ENCODE assay signal across 8 mouse cellular contexts in genomic region chr14:118385529-118385932, GRCm38 (mm10).
DNase-seq lines count a peak whose midpoint lies in the region; ATAC-seq lines count a peak whose summit lies in the region.

No protein-coding gene starts in this region.

- H3K27me3 ChIP-seq in midbrain, embryonic 10.5 days (ENCODE audit: low read depth, poor library complexity, severe bottlenecking): peaks cover 1% of the 10 kb centered on the region; the same call in 1 of the 2 replicates
- H3K27me3 ChIP-seq in midbrain, embryonic 14.5 days (ENCODE audit: control insufficient read depth, insufficient read depth, low read length): no peaks in the 10 kb centered on the region
- no peaks in the 10 kb centered on the region for H3K27me3 ChIP-seq in embryonic facial prominence, embryonic 15.5 days
- H3K27me3 ChIP-seq in intestine, embryonic 15.5 days (replicated peaks): no peaks in the 10 kb centered on the region
- H3K27me3 ChIP-seq in neural tube, embryonic 13.5 days: no peaks in the 10 kb centered on the region

- H3K36me3 ChIP-seq in midbrain, embryonic 10.5 days: no peaks in the 10 kb centered on the region
- no peaks in the 10 kb centered on the region for H3K36me3 ChIP-seq in midbrain, embryonic 14.5 days (ENCODE audit: control insufficient read depth, insufficient read depth, low read length)
- H3K36me3 ChIP-seq in embryonic facial prominence, embryonic 15.5 days: no peaks in the 10 kb centered on the region
- no peaks in the 10 kb centered on the region for H3K36me3 ChIP-seq in intestine, embryonic 15.5 days
- no peaks in the 10 kb centered on the region for H3K36me3 ChIP-seq in neural tube, embryonic 13.5 days

- H3K4me1 ChIP-seq in midbrain, embryonic 10.5 days: peaks cover 16% of the 10 kb centered on the region
- no peaks in the 10 kb centered on the region for H3K4me1 ChIP-seq in midbrain, embryonic 14.5 days (ENCODE audit: control insufficient read depth, insufficient read depth, low read length)
- no peaks in the 10 kb centered on the region for H3K4me1 ChIP-seq in embryonic facial prominence, embryonic 15.5 days
- 0 out of 2 replicates have a peak, but pooled peaks cover 3% of the 10 kb centered on the region for H3K4me1 ChIP-seq in intestine, embryonic 15.5 days (replicated peaks)
- H3K4me1 ChIP-seq in neural tube, embryonic 13.5 days (replicated peaks): peaks cover 15% of the 10 kb centered on the region; the same call in 1 of the 2 replicates

- no peaks in the 10 kb centered on the region for H3K9me3 ChIP-seq in midbrain, embryonic 10.5 days (replicated peaks)
- no peaks in the 10 kb centered on the region for H3K9me3 ChIP-seq in midbrain, embryonic 14.5 days (ENCODE audit: control insufficient read depth, low read length)
- H3K9me3 ChIP-seq in embryonic facial prominence, embryonic 15.5 days (replicated peaks): no peaks in the 10 kb centered on the region
- no peaks in the 10 kb centered on the region for H3K9me3 ChIP-seq in intestine, embryonic 15.5 days
- no peaks in the 10 kb centered on the region for H3K9me3 ChIP-seq in neural tube, embryonic 13.5 days

- no peak overlapping the region for H3K4me2 ChIP-seq in midbrain, embryonic 14.5 days (ENCODE audit: low read length)
- H3K4me2 ChIP-seq in embryonic facial prominence, embryonic 15.5 days (replicated peaks): peak overlapping the region; percentile 35
- peak overlapping the region; percentile 45 for H3K4me2 ChIP-seq in intestine, embryonic 15.5 days (replicated peaks)
- H3K4me2 ChIP-seq in neural tube, embryonic 13.5 days: peak overlapping the region; percentile 31

- ATAC-seq in midbrain, embryonic 14.5 days (ENCODE audit: low FRiP score, low TSS enrichment): no peak
- no peak for ATAC-seq in embryonic facial prominence, embryonic 15.5 days (ENCODE audit: insufficient number of reproducible peaks, low FRiP score, low TSS enrichment, low read depth)
- peak; percentile 81 for ATAC-seq in intestine, embryonic 15.5 days
- ATAC-seq in neural tube, embryonic 13.5 days (ENCODE audit: low read depth): no peak; the same call in 1 of the 2 replicates

- no peak for DNase-seq in midbrain, embryonic 10.5 days (ENCODE audit: low spot score)
- no peak for DNase-seq in midbrain, embryonic 14.5 days
- DNase-seq in right cerebral cortex, postnatal 10 days (ENCODE audit: low spot score in 2 of 2): no peak
- no peak for DNase-seq in adrenal gland, postnatal 4 days (ENCODE audit: low spot score in 2 of 2)
- no peak for DNase-seq in adrenal gland, adult 18-20 months (ENCODE audit: low spot score in 2 of 2)

- H3K9ac ChIP-seq in midbrain, embryonic 14.5 days (replicated peaks; ENCODE audit: low read length): no peak overlapping the region
- H3K9ac ChIP-seq in embryonic facial prominence, embryonic 15.5 days: no peak overlapping the region
- H3K9ac ChIP-seq in intestine, embryonic 15.5 days: no peak overlapping the region
- H3K9ac ChIP-seq in neural tube, embryonic 13.5 days: no peak overlapping the region

- 17% methylated on average over 7 of the region's 7 CpGs for WGBS in midbrain, embryonic 10.5 days
- WGBS in midbrain, embryonic 14.5 days: 28% methylated on average over 7 of the region's 7 CpGs
- WGBS in embryonic facial prominence, embryonic 15.5 days: 11% methylated on average over 6 of the region's 7 CpGs
- 11% methylated on average over 7 of the region's 7 CpGs for WGBS in intestine, embryonic 15.5 days
- 23% methylated on average over 7 of the region's 7 CpGs for WGBS in neural tube, embryonic 13.5 days

- H3K27ac ChIP-seq in midbrain, embryonic 10.5 days (replicated peaks): 0 out of 2 replicates have a peak overlapping the region, but pooled peaks have one; percentile 46
- H3K27ac ChIP-seq in midbrain, embryonic 14.5 days (replicated peaks; ENCODE audit: low read depth, low read length): no peak overlapping the region
- H3K27ac ChIP-seq in embryonic facial prominence, embryonic 15.5 days (replicated peaks): no peak overlapping the region
- no peak overlapping the region for H3K27ac ChIP-seq in intestine, embryonic 15.5 days
- no peak overlapping the region for H3K27ac ChIP-seq in neural tube, embryonic 13.5 days (replicated peaks)

- H3K4me3 ChIP-seq in midbrain, embryonic 10.5 days: no peak overlapping the region
- H3K4me3 ChIP-seq in midbrain, embryonic 14.5 days (replicated peaks; ENCODE audit: low read depth, low read length): no peak overlapping the region
- H3K4me3 ChIP-seq in embryonic facial prominence, embryonic 15.5 days (replicated peaks): no peak overlapping the region
- H3K4me3 ChIP-seq in intestine, embryonic 15.5 days (replicated peaks): peak overlapping the region; percentile 5; the same call in 1 of the 2 replicates
- H3K4me3 ChIP-seq in neural tube, embryonic 13.5 days: no peak overlapping the region
